Mouse (Mus musculus): ENCODE results near the gene 2410004B18Rik.
"Not testable (repeated sequence)": the region's sequence is repeated elsewhere in the genome, so short reads cannot be mapped to it uniquely, and the experiment has no call there.

The 2410004B18Rik gene

GRCm38 (mm10) chr3:145937505-145938404, at the start of gene 2410004B18Rik:
2410004B18Rik (plus strand) TSS chr3:145938014.
- peak; percentile 95 for DNase-seq (ENCODE audit: low spot score)

- DNase-seq (ENCODE audit: low spot score): no peak
These were observed 47.3 kb upstream of the 2410004B18Rik start for GRCm38 (mm10) chr3:145890346-145891132.

- peak; percentile 67 for DNase-seq (ENCODE audit: low spot score)
These were observed 45.4 kb upstream of the 2410004B18Rik start for GRCm38 (mm10) chr3:145892451-145892850.

- DNase-seq (ENCODE audit: low spot score): no peak
These were observed 43.7 kb upstream of the 2410004B18Rik start for GRCm38 (mm10) chr3:145894131-145894530.

- no peak for DNase-seq (ENCODE audit: low spot score)
These were observed 40.1 kb upstream of the 2410004B18Rik start for GRCm38 (mm10) chr3:145897749-145898148.

- peak; percentile 37 for DNase-seq (ENCODE audit: low spot score)
These were observed 38.0 kb upstream of the 2410004B18Rik start for GRCm38 (mm10) chr3:145899832-145900231.

GRCm38 (mm10) chr3:145903530-145903929, 34.3 kb upstream of the 2410004B18Rik start:
- DNase-seq (ENCODE audit: low spot score): no peak

- DNase-seq (ENCODE audit: low spot score): peak; percentile 85
These were observed 32.7 kb upstream of the 2410004B18Rik start for GRCm38 (mm10) chr3:145904850-145905776.

- DNase-seq (ENCODE audit: low spot score): no peak
These were observed 31.2 kb upstream of the 2410004B18Rik start for GRCm38 (mm10) chr3:145906582-145906981.

- no peak for DNase-seq (ENCODE audit: low spot score)
These were observed 25.3 kb upstream of the 2410004B18Rik start for GRCm38 (mm10) chr3:145912512-145912911.

- no peak for DNase-seq (ENCODE audit: low spot score)
These were observed 24.6 kb upstream of the 2410004B18Rik start for GRCm38 (mm10) chr3:145913263-145913662.

- not testable (repeated sequence) for DNase-seq (ENCODE audit: low spot score)
These were observed 23.9 kb upstream of the 2410004B18Rik start for GRCm38 (mm10) chr3:145913942-145914341.

GRCm38 (mm10) chr3:145916374-145916773, 21.4 kb upstream of the 2410004B18Rik start:
- no peak for DNase-seq (ENCODE audit: low spot score)

- DNase-seq (ENCODE audit: low spot score): no peak
These were observed 21.0 kb upstream of the 2410004B18Rik start for GRCm38 (mm10) chr3:145916826-145917225.

- DNase-seq (ENCODE audit: low spot score): no peak
These were observed 15.6 kb upstream of the 2410004B18Rik start, which contains the start of gene Bcl10 for GRCm38 (mm10) chr3:145922019-145922854. Bcl10 (plus strand) TSS chr3:145922804.

GRCm38 (mm10) chr3:145922971-145923370, 14.8 kb upstream of the 2410004B18Rik start:
- DNase-seq (ENCODE audit: low spot score): no peak

GRCm38 (mm10) chr3:145923874-145924577, 13.8 kb upstream of the 2410004B18Rik start:
- peak; percentile 100 for DNase-seq (ENCODE audit: low spot score)

- peak; percentile 45 for DNase-seq (ENCODE audit: low spot score)
These were observed 13.0 kb upstream of the 2410004B18Rik start for GRCm38 (mm10) chr3:145924649-145925337.

GRCm38 (mm10) chr3:145925506-145925905, 12.3 kb upstream of the 2410004B18Rik start:
- no peak for DNase-seq (ENCODE audit: low spot score)

Measured in adipocyte (in vitro differentiated cells).